Mouse (Mus musculus) megakaryocyte, embryonic 14.5 days (primary cell): ENCODE results near the gene Slc39a5. TPM values are rescaled to one million over a fixed set of nuclear protein-coding genes. Genes with fewer than 3 reads are reported as not detected.
A peak's percentile ranks its signal among the peaks of the same experiment; 100 is the strongest.

Source experiments
- H3K27me3 ChIP-seq: replicated peaks from 2 replicates; pipeline ENCODE3; 2012; ENCODE audit warnings: inconsistent platforms
- H3K36me3 ChIP-seq: replicated peaks from 2 replicates; pipeline ENCODE3; 2012; ENCODE audit warnings: low read length, inconsistent platforms, mixed read lengths
- H3K4me1 ChIP-seq: 2 replicates; pipeline ENCODE4 v1.6.1; 2012; ENCODE audit warnings: inconsistent platforms
- H3K4me3 ChIP-seq: replicated peaks from 2 replicates; pipeline ENCODE3; 2012; ENCODE audit warnings: moderate library complexity, mild to moderate bottlenecking, inconsistent platforms
- H3K9me3 ChIP-seq: 2 replicates; pipeline ENCODE4 v1.6.1; 2012; ENCODE audit warnings: inconsistent platforms
- FLI1 ChIP-seq: IDR thresholded peaks from 2 replicates; pipeline ENCODE4 v1.6.1; 2012; ENCODE audit warnings: low read length, inconsistent platforms, mixed read lengths
- GATA1 ChIP-seq: IDR thresholded peaks from 3 replicates; pipeline ENCODE4 v1.6.1; 2012; ENCODE audit warnings: mixed read lengths, low read length, inconsistent platforms, borderline replicate concordance
- polyA plus RNA-seq: library from polyadenylated mRNA; stranded (reverse); fragments of >175 nt; gene quantifications from 2 replicates; pipeline ENCODE4 v1.2.3, GENCODE M21; 2012; ENCODE audit warnings: low replicate concordance; ENCODE audit not compliant: insufficient read depth

Gene Slc39a5
- polyA plus RNA-seq, 1 experiment, result not detected

DNA sequence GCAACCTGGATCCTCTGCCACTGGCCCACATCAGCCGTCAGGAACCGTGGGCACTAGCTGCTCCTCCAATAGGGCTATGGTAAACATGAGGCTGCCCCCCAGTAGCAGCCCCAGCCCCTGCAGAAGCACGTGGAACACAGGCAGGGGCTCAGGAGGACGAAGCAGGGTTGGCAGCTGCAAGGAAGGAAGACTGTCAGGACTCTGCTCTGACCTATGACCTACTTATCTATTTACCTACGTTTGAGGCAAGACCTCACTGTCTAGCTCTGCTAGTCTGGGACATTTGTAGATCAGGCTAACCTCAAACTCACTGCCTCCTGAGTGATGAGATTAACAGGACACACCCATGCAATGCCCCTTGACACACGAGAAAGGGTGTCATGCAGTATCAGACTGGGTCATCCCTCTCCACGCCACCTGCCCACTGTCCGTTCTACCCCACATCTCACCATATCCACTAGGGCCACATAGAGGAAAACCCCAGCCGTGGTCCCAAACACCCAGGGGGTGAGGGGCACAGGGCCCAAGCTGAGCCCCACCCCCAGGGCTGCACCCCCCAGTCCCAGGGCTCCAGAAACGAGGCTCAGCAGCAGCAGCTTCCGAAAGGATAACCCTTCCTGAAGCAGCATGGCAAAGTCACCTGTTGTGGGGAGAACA lies 4.9 kb downstream of the Slc39a5 start:
- Histone ChIP-seq H3K27me3 (no peaks in the 10 kb centered on the region), H3K4me1 (peaks cover 24% of the 10 kb centered on the region)

DNA sequence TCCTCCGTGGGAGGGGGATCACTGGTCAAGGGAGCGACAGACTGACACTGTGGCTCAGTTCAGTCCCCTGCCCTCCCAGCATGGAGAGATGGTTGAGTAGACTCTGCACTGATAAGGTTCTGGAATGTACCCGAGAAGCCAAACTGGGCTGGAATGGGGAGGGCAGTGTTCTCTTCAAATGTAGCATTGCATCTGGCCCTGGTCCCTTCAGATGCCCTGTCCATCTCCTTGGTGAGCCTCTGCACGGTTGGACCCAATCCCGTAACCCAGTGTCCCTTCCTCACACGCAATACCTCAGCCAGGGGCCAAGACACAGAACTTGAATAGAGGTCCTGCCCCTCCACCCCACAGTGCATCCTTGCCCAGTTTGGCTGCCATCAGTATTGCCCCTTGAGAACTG lies 9.2 kb downstream of the Slc39a5 start:
- Histone ChIP-seq H3K9me3 (no peaks in the 10 kb centered on the region), H3K27me3 (no peaks in the 10 kb centered on the region), H3K4me1 (peaks cover 35% of the 10 kb centered on the region), H3K4me3 (no peak overlapping the region), H3K36me3 (peaks cover 98% of the 10 kb centered on the region)
- TF ChIP-seq GATA1 (no peak), FLI1 (no peak)

More for the DNA sequence above, 4.9 kb downstream of the Slc39a5 start:
- Histone ChIP-seq H3K4me3 (no peak overlapping the region), H3K36me3 (peaks cover 82% of the 10 kb centered on the region), H3K9me3 (no peaks in the 10 kb centered on the region)
- no peak for TF ChIP-seq GATA1
- TF ChIP-seq FLI1, result no peak

DNA sequence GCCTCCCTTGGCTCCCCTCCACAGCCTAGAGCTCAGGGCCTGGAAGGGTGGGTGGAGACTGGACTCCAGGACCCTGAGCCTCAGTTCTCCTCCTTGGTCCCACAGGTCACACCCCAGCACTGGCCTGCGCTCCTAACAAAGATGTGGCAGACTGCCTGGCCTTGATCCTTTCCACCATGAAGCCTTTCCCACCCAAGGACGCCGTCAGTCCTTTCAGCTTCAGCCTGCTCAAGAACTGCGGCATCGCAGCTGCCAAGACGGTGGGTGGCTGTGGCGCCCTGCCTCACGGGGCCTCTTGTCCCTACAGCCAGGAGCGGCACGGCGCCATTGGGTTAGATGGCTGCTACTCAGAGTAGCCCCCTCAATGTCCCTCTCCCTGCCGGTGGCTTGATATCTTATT lies 10.7 kb downstream of the Slc39a5 start:
- Histone ChIP-seq H3K36me3 (peaks cover 98% of the 10 kb centered on the region), H3K27me3 (no peaks in the 10 kb centered on the region), H3K4me1 (peaks cover 37% of the 10 kb centered on the region), H3K4me3 (no peak overlapping the region), H3K9me3 (no peaks in the 10 kb centered on the region)
- TF ChIP-seq GATA1, result no peak
- no peak for TF ChIP-seq FLI1

DNA sequence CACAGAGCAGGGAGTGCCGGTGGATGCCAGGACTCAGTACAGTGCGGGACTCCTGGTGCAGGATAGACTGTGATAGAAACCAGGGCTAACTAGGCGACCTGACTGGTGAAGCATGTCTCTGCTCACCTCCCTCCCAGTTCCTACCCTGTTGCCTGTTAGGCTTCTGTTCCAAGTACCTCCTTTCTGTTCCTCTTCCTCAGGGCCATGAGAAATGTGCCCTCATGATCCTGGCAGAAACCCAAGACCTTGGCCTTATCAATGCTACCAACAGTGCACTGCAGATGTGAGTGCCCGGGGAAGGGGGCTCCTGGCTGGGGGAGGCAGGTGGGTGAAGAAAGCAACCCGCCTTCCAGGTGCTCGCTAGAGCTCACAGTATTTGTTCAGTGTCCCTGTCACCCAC lies 11.5 kb downstream of the Slc39a5 start:
- Histone ChIP-seq H3K27me3 (no peaks in the 10 kb centered on the region), H3K4me3 (no peak overlapping the region), H3K36me3 (peaks cover 99% of the 10 kb centered on the region), H3K4me1 (peaks cover 37% of the 10 kb centered on the region), H3K9me3 (no peaks in the 10 kb centered on the region)
- no peak for TF ChIP-seq FLI1
- no peak for TF ChIP-seq GATA1

DNA sequence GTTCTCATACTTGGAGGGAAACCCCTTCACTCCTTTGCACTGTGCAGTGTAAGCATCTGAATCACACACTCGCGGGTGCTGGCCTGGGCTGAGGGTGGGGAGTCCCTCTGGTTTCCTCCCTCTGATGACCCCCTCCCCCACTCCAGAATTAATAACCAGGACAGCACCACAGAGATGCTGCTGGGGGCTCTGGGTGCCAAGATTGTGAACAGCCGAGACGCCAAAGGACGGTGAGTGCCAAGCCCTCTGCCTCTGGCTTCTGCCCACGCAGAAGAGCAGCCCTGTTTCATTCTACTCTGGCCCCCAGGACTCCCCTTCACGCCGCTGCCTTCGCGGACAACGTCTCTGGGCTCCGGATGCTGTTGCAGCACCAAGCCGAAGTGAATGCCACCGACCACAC lies 12.1 kb downstream of the Slc39a5 start:
- no peaks in the 10 kb centered on the region for H3K9me3 ChIP-seq
- H3K27me3 ChIP-seq, result no peaks in the 10 kb centered on the region
- H3K36me3 ChIP-seq, result peaks cover 99% of the 10 kb centered on the region
- H3K4me3 ChIP-seq, result no peak overlapping the region
- peaks cover 37% of the 10 kb centered on the region for H3K4me1 ChIP-seq
- TF ChIP-seq FLI1 (no peak), GATA1 (no peak)

DNA sequence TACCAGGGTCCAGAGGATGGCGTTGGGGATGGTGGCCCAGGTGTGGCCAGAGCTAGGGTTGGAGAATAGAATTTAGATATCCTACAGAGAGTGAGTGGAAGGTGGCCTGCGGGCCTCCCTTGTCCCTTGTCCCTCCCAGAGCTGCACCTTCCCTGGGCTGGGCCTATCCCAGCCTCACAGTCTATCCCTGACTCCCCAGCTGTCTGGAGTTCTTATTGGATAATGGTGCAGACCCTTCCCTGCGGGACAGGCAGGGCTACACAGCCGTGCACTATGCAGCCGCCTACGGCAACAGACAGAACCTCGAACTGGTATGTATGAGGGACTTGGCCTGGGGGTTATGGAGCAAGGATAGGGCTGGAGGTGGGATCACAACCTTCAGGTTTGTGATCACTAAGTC lies 15.1 kb downstream of the Slc39a5 start:
- no peak overlapping the region for H3K4me3 ChIP-seq
- H3K36me3 ChIP-seq, result peaks cover 97% of the 10 kb centered on the region
- H3K9me3 ChIP-seq, result no peaks in the 10 kb centered on the region
- H3K27me3 ChIP-seq, result no peaks in the 10 kb centered on the region
- TF ChIP-seq FLI1 (no peak), GATA1 (no peak)
- H3K4me1 ChIP-seq, result peaks cover 34% of the 10 kb centered on the region

DNA sequence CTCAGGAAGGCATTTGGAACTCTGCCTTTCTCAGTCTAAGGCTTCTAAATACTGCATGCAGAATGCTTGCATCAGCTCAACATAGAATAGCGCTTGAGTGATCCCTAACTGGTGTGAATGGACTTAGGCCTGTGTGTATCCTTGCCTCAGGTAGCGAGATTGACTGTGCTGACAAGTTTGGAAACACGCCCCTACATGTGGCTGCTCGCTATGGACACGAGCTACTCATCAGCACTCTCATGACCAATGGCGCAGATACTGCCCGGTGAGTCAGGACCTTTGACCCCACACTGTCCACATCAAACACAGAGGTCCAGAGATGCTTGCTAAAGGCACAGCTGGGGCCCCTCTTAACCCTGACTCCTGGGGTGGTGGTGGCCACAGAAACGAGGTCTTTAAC lies 18.5 kb downstream of the Slc39a5 start:
- H3K4me3 ChIP-seq, result no peak overlapping the region
- no peaks in the 10 kb centered on the region for H3K27me3 ChIP-seq
- H3K36me3 ChIP-seq, result peaks cover 92% of the 10 kb centered on the region
- peaks cover 31% of the 10 kb centered on the region for H3K4me1 ChIP-seq
- H3K9me3 ChIP-seq, result no peaks in the 10 kb centered on the region
- TF ChIP-seq FLI1 (no peak), GATA1 (no peak)

DNA sequence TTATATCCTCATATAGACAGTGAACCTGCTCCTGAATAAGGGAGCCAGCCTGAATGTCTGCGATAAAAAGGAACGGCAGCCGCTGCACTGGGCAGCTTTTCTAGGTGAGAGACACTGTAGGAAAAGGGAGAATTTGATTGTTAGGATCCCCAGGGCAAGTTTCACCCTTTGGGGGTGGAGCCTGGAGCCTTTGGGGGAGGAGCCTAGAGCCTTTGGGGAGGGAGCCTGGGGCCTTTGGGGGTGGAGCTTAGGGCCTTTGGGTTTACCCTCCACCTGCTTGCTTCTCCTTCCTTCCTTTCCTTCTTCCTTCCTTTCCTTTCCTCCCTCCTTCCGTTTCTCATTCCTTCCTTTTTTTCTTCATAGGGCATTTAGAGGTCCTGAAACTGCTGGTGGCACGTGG lies 20.5 kb downstream of the Slc39a5 start:
- Histone ChIP-seq H3K4me1 (peaks cover 32% of the 10 kb centered on the region), H3K36me3 (peaks cover 73% of the 10 kb centered on the region), H3K9me3 (no peaks in the 10 kb centered on the region), H3K27me3 (no peaks in the 10 kb centered on the region), H3K4me3 (no peak overlapping the region)
- TF ChIP-seq GATA1, result no peak

DNA sequence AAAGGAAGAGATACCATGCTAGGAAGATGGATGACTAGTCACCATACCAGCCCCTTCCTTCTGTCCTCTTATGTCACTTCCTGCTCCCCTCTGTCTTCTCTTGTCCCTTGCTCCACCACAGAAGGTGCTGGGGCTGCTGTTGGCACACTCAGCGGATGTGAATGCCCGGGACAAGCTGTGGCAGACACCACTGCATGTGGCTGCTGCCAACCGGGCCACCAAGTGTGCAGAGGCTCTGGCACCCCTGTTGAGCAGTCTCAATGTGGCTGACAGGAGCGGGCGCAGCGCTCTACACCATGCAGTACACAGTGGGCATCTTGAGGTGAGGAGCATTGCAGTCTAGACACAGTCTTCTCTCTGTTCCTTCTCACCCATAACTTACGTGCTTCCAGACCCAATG lies 21.8 kb downstream of the Slc39a5 start:
- no peaks in the 10 kb centered on the region for H3K9me3 ChIP-seq
- no peaks in the 10 kb centered on the region for H3K27me3 ChIP-seq
- H3K36me3 ChIP-seq, result peaks cover 59% of the 10 kb centered on the region
- peaks cover 32% of the 10 kb centered on the region for H3K4me1 ChIP-seq
- H3K4me3 ChIP-seq, result peak overlapping the region; percentile 44
- TF ChIP-seq GATA1 (no peak), FLI1 (no peak)

DNA sequence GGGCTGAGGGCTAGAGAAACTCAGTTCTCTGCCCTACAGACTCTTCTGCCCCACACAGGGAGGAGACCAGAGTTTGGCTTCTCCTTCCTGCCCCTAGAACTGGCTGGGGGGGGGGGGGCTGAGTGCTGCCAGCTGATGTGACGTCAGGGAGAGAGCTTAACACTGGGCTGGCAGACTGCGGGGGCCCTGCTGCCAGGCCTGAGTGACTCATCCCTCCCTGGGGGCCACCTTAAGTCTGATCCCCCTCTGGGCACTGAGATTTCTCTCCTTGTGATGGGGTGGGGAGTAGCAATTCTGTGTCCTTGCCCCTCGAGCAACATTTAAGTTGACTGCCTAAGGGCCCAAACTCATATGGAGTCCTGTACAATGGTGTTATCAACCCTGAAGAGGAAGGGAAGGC lies 22.6 kb downstream of the Slc39a5 start:
- TF ChIP-seq GATA1 (no peak), FLI1 (no peak)
- Histone ChIP-seq H3K4me3 (peak overlapping the region; percentile 96), H3K36me3 (peaks cover 52% of the 10 kb centered on the region), H3K4me1 (peaks cover 34% of the 10 kb centered on the region), H3K27me3 (no peaks in the 10 kb centered on the region), H3K9me3 (no peaks in the 10 kb centered on the region)

DNA sequence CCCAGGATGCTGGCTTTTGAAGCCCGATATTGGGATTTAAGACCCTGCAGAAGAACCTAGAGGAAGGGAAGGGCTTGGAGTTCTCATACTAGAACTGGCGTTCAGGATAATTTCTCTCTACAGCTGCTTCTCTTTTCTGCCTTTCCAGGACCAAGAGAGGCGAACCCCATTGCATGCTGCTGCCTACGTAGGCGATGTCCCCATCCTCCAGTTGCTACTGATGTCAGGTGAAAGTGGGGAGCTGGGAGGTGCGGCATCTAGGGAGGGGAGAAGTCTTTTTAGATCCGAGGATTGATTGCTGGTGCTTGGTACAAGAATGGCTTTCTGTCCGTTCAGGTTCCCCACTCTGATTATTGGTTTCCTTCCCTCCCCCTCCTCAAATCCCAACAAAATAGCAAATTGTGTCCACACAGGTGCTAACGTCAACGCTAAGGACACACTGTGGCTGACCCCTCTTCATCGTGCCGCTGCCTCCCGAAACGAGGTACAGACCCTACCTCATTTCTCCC lies 23.0 kb downstream of the Slc39a5 start:
- TF ChIP-seq GATA1, result no peak
- no peak for TF ChIP-seq FLI1
- peaks cover 47% of the 10 kb centered on the region for H3K36me3 ChIP-seq
- H3K9me3 ChIP-seq, result no peaks in the 10 kb centered on the region
- peak overlapping the region; percentile 96 for H3K4me3 ChIP-seq
- H3K27me3 ChIP-seq, result no peaks in the 10 kb centered on the region
- peaks cover 39% of the 10 kb centered on the region for H3K4me1 ChIP-seq
